Mouse (Mus musculus) intestine, embryonic 16.5 days (tissue): ENCODE results near the gene 2300002M23Rik. TPM values are rescaled to one million over a fixed set of nuclear protein-coding genes. Genes with fewer than 3 reads are reported as not detected.

Experiments
- ATAC-seq: fragments of 200-750 bp; cut with Nextera tagmentation; 2 replicates; pipeline ENCODE4 v1.8.0; 2017; ENCODE audit warnings: moderate TSS enrichment, moderate library complexity
- H3K27ac ChIP-seq: fragments of 300-500 bp; sonication (generic); 2 replicates; pipeline ENCODE4 v1.5.1; 2014; ENCODE audit warnings: mild to moderate bottlenecking, low read length
- H3K27me3 ChIP-seq: fragments of 300-500 bp; sonication (generic); replicated peaks from 2 replicates; pipeline ENCODE4 v1.6.1; 2014; ENCODE audit warnings: low read length, control low read depth, mixed read lengths; ENCODE audit not compliant: control insufficient read depth, insufficient read depth
- H3K36me3 ChIP-seq: fragments of 300-500 bp; sonication (generic); 2 replicates; pipeline ENCODE4 v1.6.1; 2014; ENCODE audit warnings: low read length, control low read depth; ENCODE audit not compliant: control insufficient read depth, insufficient read depth
- H3K4me1 ChIP-seq: fragments of 300-500 bp; sonication (generic); 2 replicates; pipeline ENCODE4 v1.6.1; 2014; ENCODE audit warnings: low read length, control low read depth, mixed read lengths; ENCODE audit not compliant: control insufficient read depth, insufficient read depth
- H3K4me2 ChIP-seq: fragments of 300-500 bp; sonication (generic); 2 replicates; pipeline ENCODE4 v1.6.1; 2014; ENCODE audit warnings: low read depth, low read length, control low read depth
- H3K4me3 ChIP-seq: fragments of 300-500 bp; sonication (generic); 2 replicates; pipeline ENCODE4 v1.5.1; 2014; ENCODE audit warnings: mild to moderate bottlenecking, low read length
- H3K9ac ChIP-seq: fragments of 300-500 bp; sonication (generic); 2 replicates; pipeline ENCODE4 v1.6.1; 2014; ENCODE audit warnings: low read depth, low read length
- H3K9me3 ChIP-seq: fragments of 300-500 bp; sonication (generic); 2 replicates; pipeline ENCODE4 v1.6.1; 2016; ENCODE audit warnings: low read length, control low read depth; ENCODE audit not compliant: control insufficient read depth
- WGBS: fragments of 180-500 bp; shearing (Covaris S2); extraction: QIAGEN DNeasy Blood & Tissue Kit; methylation state at CpG from one replicate; pipeline ENCODE4 v1.1.7; 2014; 5-methylcytosine and 5-hydroxymethylcytosine counted together
- polyA plus RNA-seq: library from polyadenylated mRNA; unstranded; fragments of >200 nt; fragmentation: Nextera tagmentation; extraction: Ambion mirVana; gene quantifications from 2 replicates; pipeline ENCODE4 v1.2.1, GENCODE M21; 2015

Gene 2300002M23Rik
- polyA plus RNA-seq, 1 experiment from 2014 or later = not detected

DNA sequence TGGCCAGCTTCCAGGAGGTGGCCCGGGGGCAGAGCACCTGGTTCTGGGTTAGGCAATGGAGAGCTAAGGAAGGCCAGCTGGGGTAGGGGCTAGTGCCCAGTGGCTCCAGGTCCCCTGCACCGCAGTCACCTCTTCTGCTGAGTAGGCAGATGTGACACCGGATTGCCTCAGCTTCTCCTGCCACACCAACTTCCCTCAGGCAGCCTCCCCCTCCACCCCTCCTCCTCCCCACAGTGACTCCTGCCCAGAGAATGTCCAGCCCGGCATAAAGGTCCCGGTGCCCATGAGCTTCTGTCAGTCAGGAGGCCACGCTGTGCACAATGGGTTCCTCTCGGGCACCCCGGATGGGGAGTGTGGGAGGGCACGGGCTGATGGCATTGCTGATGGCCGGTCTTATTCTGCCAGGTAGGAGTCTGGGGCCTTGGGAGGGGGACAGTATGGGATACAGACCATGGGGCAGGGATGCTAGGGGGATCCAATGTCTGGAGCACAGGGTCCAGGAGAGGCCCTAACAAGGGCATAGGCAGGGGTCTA is 15.3 kb upstream of the 2300002M23Rik start, which contains the start of gene Cdsn:
Cdsn (plus strand) TSS at position 248 of the 534 bp plus-strand sequence.
- Histone ChIP-seq H3K27ac (no peak within 1 kb of the TSS; the same call in none of the 2 replicates), H3K27me3 (no peaks in the 10 kb centered on the region), H3K36me3 (no peaks in the 10 kb centered on the region), H3K4me1 (peaks cover 9% of the 10 kb centered on the region), H3K4me3 (no peak within 1 kb of the TSS), H3K4me2 (no peak within 1 kb of the TSS), H3K9ac (peak within 1 kb of the TSS; percentile 35; the same call in 1 of the 2 replicates), H3K9me3 (no peaks in the 10 kb centered on the region)
- ATAC-seq = no peak
- 78% methylated on average over 10 of the region's 10 CpGs for WGBS

GRCm38 (mm10) chr17:35554321-35554720 is 12.9 kb upstream of the 2300002M23Rik start:
- Histone ChIP-seq H3K27ac (no peak overlapping the region), H3K4me3 (no peak overlapping the region), H3K9me3 (no peaks in the 10 kb centered on the region), H3K4me2 (no peak overlapping the region), H3K36me3 (no peaks in the 10 kb centered on the region), H3K9ac (no peak overlapping the region), H3K27me3 (no peaks in the 10 kb centered on the region), H3K4me1 (peaks cover 4% of the 10 kb centered on the region; the same call in 1 of the 2 replicates)
- no peak for ATAC-seq
- 83% methylated on average over 5 of the region's 5 CpGs for WGBS

GRCm38 (mm10) chr17:35554761-35555397 is 12.4 kb upstream of the 2300002M23Rik start:
- ATAC-seq = no peak
- H3K4me2 ChIP-seq = no peak overlapping the region
- H3K4me3 ChIP-seq = no peak overlapping the region
- WGBS = 91% methylated on average over 18 of the region's 18 CpGs
- H3K9ac ChIP-seq = no peak overlapping the region
- H3K4me1 ChIP-seq = peaks cover 4% of the 10 kb centered on the region; the same call in 1 of the 2 replicates
- H3K36me3 ChIP-seq = no peaks in the 10 kb centered on the region
- no peaks in the 10 kb centered on the region for H3K9me3 ChIP-seq
- no peak overlapping the region for H3K27ac ChIP-seq
- no peaks in the 10 kb centered on the region for H3K27me3 ChIP-seq

DNA sequence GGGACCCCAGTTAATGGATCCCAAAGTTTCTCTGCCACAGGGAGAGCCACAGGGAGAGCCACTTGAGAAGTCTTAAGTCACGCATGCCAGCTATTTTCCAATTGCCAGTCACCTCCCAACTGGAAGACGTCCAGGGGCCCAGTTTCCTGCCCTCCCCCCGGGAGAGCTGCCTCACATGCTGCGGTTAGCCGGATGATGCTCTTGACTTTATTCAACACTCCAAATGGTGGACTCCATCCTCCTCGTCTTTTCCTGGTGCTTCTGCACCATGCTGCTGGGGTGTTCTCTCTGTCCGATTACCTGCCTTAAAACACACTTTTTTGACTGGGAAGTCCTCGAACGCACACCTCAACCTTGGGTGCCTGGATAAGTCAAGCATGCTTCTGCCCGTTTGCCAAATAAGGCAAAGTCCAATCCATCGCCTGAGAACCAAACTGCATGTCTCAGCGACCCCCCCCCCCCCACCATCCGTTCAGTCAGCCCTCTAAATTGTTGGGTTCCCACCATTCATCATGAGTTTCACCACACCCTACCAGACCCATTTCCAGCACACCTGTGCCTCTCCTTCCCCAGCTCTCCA is 11.0 kb upstream of the 2300002M23Rik start:
- Histone ChIP-seq H3K4me2 (no peak overlapping the region), H3K9ac (no peak overlapping the region), H3K9me3 (no peaks in the 10 kb centered on the region), H3K27me3 (no peaks in the 10 kb centered on the region), H3K36me3 (no peaks in the 10 kb centered on the region), H3K4me1 (no peaks in the 10 kb centered on the region; the same call in 1 of the 2 replicates), H3K27ac (no peak overlapping the region), H3K4me3 (no peak overlapping the region)
- WGBS = 83% methylated on average over 13 of the region's 13 CpGs
- ATAC-seq = no peak

DNA sequence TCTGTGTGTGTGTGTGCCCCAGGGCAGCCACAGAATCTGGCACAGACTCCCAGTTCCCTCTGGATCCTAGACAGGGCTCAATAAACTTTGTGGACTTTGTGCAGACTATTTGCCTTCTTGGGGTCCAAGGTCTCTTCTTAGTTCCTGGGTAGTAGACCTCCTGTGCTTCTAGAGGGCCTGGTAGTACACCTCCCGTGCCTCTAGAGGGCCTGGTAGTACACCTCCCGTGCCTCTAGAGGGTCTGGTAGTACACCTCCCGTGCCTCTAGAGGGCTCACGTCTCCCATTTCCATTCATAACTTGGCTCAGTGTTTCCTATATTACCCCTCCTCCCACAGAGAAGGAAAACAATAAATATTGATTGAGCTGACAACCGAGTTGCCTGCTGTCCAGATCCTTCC is 10.4 kb upstream of the 2300002M23Rik start:
- WGBS = 24% methylated on average over 5 of the region's 5 CpGs
- Histone ChIP-seq H3K4me1 (no peaks in the 10 kb centered on the region), H3K27me3 (no peaks in the 10 kb centered on the region), H3K4me2 (no peak overlapping the region), H3K36me3 (no peaks in the 10 kb centered on the region), H3K9me3 (no peaks in the 10 kb centered on the region), H3K9ac (no peak overlapping the region), H3K4me3 (no peak overlapping the region), H3K27ac (no peak overlapping the region)
- ATAC-seq = peak; percentile 92

- H3K4me2 ChIP-seq = no peak overlapping the region
- ATAC-seq = peak; percentile 34
Observed at GRCm38 (mm10) chr17:35557351-35557750, 9.9 kb upstream of the 2300002M23Rik start.

DNA sequence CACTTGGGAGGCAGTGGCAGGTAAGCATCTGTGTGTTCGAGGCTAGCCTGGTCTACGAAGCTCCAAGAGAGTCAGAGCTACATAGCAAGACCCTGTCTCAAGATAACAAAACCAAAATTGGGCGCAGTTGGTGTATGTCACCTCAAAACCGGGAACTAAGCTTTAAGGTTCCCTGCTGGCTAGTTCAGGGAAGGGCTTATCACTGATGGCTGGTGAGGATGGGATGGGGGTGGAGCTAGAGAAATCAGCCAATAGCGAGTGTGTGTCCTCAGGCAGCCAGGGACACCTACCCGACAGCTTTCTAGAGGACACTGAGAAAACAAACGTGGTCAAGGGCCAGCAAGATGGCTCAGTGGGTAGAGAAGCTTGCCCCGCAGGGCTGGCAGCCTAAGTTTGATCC is 9.0 kb upstream of the 2300002M23Rik start:
- WGBS = 64% methylated on average over 8 of the region's 8 CpGs
- H3K36me3 ChIP-seq = no peaks in the 10 kb centered on the region

More at GRCm38 (mm10) chr17:35557351-35557750, 9.9 kb upstream of the 2300002M23Rik start:
- H3K4me3 ChIP-seq = no peak overlapping the region
- H3K36me3 ChIP-seq = no peaks in the 10 kb centered on the region
- H3K27ac ChIP-seq = no peak overlapping the region
- H3K9me3 ChIP-seq = no peaks in the 10 kb centered on the region
- no peak overlapping the region for H3K9ac ChIP-seq
- H3K4me1 ChIP-seq = no peaks in the 10 kb centered on the region
- no peaks in the 10 kb centered on the region for H3K27me3 ChIP-seq
- WGBS = 58% methylated on average over 9 of the region's 9 CpGs

DNA sequence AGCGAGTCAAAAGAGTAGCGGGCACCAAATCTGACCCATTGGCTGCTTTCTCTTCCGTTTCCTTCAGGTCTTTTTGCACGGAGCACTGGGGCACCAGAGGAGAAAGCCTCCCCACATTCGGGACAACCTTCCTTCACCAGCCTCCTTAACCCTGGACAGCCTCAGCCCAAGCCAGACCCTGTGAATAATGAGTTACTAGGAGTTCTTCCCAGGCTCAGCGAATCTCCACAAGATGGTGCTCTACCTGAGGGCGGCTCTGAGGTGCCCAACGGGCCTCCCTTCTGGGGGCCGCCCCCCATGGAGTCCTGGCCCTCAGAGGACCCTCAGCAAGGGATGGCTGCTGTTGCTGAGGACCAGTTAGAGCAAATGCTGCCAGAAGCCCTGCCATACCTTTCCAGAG is 517 bp downstream of the 2300002M23Rik start:
- WGBS = 21% methylated on average over 9 of the region's 9 CpGs
- Histone ChIP-seq H3K4me1 (peaks cover 8% of the 10 kb centered on the region), H3K4me3 (no peak overlapping the region), H3K4me2 (no peak overlapping the region), H3K9ac (no peak overlapping the region), H3K9me3 (no peaks in the 10 kb centered on the region), H3K27me3 (peaks cover 11% of the 10 kb centered on the region; the same call in 1 of the 2 replicates), H3K27ac (no peak overlapping the region), H3K36me3 (no peaks in the 10 kb centered on the region)
- ATAC-seq = no peak

More for the DNA sequence above, 9.0 kb upstream of the 2300002M23Rik start:
- no peak overlapping the region for H3K27ac ChIP-seq
- no peak overlapping the region for H3K9ac ChIP-seq
- H3K9me3 ChIP-seq = no peaks in the 10 kb centered on the region
- ATAC-seq = no peak
- H3K27me3 ChIP-seq = no peaks in the 10 kb centered on the region
- no peak overlapping the region for H3K4me3 ChIP-seq
- no peak overlapping the region for H3K4me2 ChIP-seq
- H3K4me1 ChIP-seq = no peaks in the 10 kb centered on the region

- Histone ChIP-seq H3K36me3 (no peaks in the 10 kb centered on the region), H3K9ac (peak overlapping the region; percentile 43; the same call in 1 of the 2 replicates), H3K27ac (no peak overlapping the region), H3K4me3 (peak overlapping the region; percentile 26), H3K9me3 (no peaks in the 10 kb centered on the region), H3K4me1 (peaks cover 8% of the 10 kb centered on the region), H3K27me3 (peaks cover 11% of the 10 kb centered on the region; the same call in 1 of the 2 replicates), H3K4me2 (peak overlapping the region; percentile 52)
- ATAC-seq = no peak
- WGBS = 7% methylated on average over 28 of the region's 28 CpGs
Observed at GRCm38 (mm10) chr17:35569091-35569944, 2.1 kb downstream of the 2300002M23Rik start.
